Mouse (Mus musculus): ENCODE data around the gene Gm3685. TPM values are rescaled to one million over a fixed set of nuclear protein-coding genes. Genes with fewer than 3 reads are reported as not detected.
"Not testable (repeated sequence)": the region's sequence is repeated elsewhere in the genome, so short reads cannot be mapped to it uniquely, and the experiment has no call there.

The Gm3685 gene
- not detected in 2 replicates for total RNA-seq (2017)

GRCm38 (mm10) chr14:7044870-7045269 is at the start of gene Gm3685:
Gm3685 (minus strand) TSS chr14:7044970.
- not testable (repeated sequence) for ATAC-seq (ENCODE audit: extremely low read depth, insufficient number of reproducible peaks, low FRiP score, poor library complexity, severe bottlenecking)

- ATAC-seq (ENCODE audit: extremely low read depth, insufficient number of reproducible peaks, low FRiP score, poor library complexity, severe bottlenecking) = not testable (repeated sequence)
These were observed 17.7 kb downstream of the Gm3685 start, which contains the start of gene Gm10406 for GRCm38 (mm10) chr14:7026781-7027749. Gm10406 (minus strand) TSS chr14:7027449.

- ATAC-seq (ENCODE audit: extremely low read depth, insufficient number of reproducible peaks, low FRiP score, poor library complexity, severe bottlenecking) = not testable (repeated sequence)
These were observed 18.5 kb downstream of the Gm3685 start for GRCm38 (mm10) chr14:7026274-7026673.

Other genes starting within 250 kb of the Gm3685 start
- not detected in 2 replicates for gene Gm3642, start 204.7 kb downstream of the Gm3685 start, total RNA-seq (2017)
- gene Gm3667, start 155.0 kb downstream of the Gm3685 start, total RNA-seq (2017) = not detected in 2 replicates
- not detected in 2 replicates for gene Gm6356, start 71.2 kb downstream of the Gm3685 start, total RNA-seq (2017)
- gene Gm10406, start 17.5 kb downstream of the Gm3685 start, total RNA-seq (2017) = not detected in 2 replicates
- gene Gm3696, start 55.7 kb upstream of the Gm3685 start, total RNA-seq (2017) = not detected in 2 replicates
- gene Gm6676, start 80.4 kb upstream of the Gm3685 start, total RNA-seq (2017) = not detected in 2 replicates
- 0.23 TPM in 1 of 2 replicates, not detected in the other for gene Gm3512, start 129.6 kb upstream of the Gm3685 start, total RNA-seq (2017)
- gene Gm16434, start 149.6 kb upstream of the Gm3685 start, total RNA-seq (2017) = not detected in 2 replicates
- not detected in 2 replicates for gene Gm3727, start 219.7 kb upstream of the Gm3685 start, total RNA-seq (2017)

Measured in neutrophil, adult 5-6 weeks (primary cell).